Mouse (Mus musculus) hindbrain, embryonic 10.5 days (tissue): ENCODE data around the gene Tmem160. TPM values are rescaled to one million over a fixed set of nuclear protein-coding genes. Genes with fewer than 3 reads are reported as not detected.

ENCODE experiments used
- polyA plus RNA-seq: library from polyadenylated mRNA; unstranded; fragments of >200 nt; fragmentation: Nextera tagmentation; extraction: Ambion mirVana; gene quantifications from 2 replicates; pipeline ENCODE4 v1.2.1, GENCODE M21; 2016

The Tmem160 gene
- polyA plus RNA-seq, 1 experiment from 2014 or later, result 70.9 TPM

Other genes with a start within 250 kb of the Tmem160 start
- gene Dhx34, start 230.7 kb upstream of the Tmem160 start, polyA plus RNA-seq, result 22.0 and 22.3 TPM in 2 replicates
- gene C5ar2, start 208.6 kb upstream of the Tmem160 start, polyA plus RNA-seq, result 0.05 TPM in 1 of 2 replicates, not detected in the other
- 0.96 and 0.97 TPM in 2 replicates for gene C5ar1, start 193.2 kb upstream of the Tmem160 start, polyA plus RNA-seq
- 7.7 and 13.0 TPM in 2 replicates for gene Inafm1, start 179.2 kb upstream of the Tmem160 start, polyA plus RNA-seq
- 32.2 and 37.4 TPM in 2 replicates for gene Ccdc9, start 166.0 kb upstream of the Tmem160 start, polyA plus RNA-seq
- gene Bbc3, start 144.4 kb upstream of the Tmem160 start, polyA plus RNA-seq, result 17.6 and 19.1 TPM in 2 replicates
- 371 and 455 TPM in 2 replicates for gene Sae1, start 65.0 kb upstream of the Tmem160 start, polyA plus RNA-seq
- gene Zc3h4, start 51.9 kb upstream of the Tmem160 start, polyA plus RNA-seq, result 20.5 and 23.0 TPM in 2 replicates
- 0.63 and 0.91 TPM in 2 replicates for gene Npas1, start 24.9 kb downstream of the Tmem160 start, polyA plus RNA-seq
- gene Arhgap35, start 162.2 kb downstream of the Tmem160 start, polyA plus RNA-seq, result 28.0 and 29.6 TPM in 2 replicates
- not detected in 2 replicates for gene Ceacam15, start 222.9 kb downstream of the Tmem160 start, polyA plus RNA-seq